Mouse (Mus musculus) fat pad, adult 2 months (tissue): Measurements from ENCODE around the gene Pycard.

Experiments used
- DNase-seq: peaks from one replicate; pipeline ENCODE4 v3.0.0-alpha.2; 2011; ENCODE audit warnings: low read depth, low spot score; ENCODE audit errors: extremely low read depth

The Pycard gene

DNA sequence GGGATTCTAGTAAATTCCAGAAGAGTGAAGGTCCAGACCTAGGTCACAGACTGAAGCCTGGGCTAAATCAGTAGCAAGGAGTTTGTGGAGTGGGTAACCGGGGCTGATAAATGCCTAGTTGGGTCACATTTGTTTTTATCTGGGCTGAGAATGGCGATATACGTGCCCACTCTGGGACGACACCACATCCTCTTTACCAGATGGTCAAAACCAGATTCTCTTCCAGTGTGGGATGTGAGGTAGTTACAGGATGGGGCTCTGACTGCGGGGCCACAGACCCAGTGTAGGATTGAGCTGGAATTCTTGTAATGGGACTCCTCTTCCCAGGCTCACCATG, 10.5 kb upstream of the Pycard start:
- no peak for DNase-seq

- DNase-seq: no peak
Observed at GRCm38 (mm10) chr7:128003688-128004087, 10.0 kb upstream of the Pycard start, which contains the start of gene Trim72. Gene Trim72, plus strand, starts transcription at chr7:128003949.

- DNase-seq: no peak
Observed at GRCm38 (mm10) chr7:128003098-128003497, 9.4 kb upstream of the Pycard start.

DNA sequence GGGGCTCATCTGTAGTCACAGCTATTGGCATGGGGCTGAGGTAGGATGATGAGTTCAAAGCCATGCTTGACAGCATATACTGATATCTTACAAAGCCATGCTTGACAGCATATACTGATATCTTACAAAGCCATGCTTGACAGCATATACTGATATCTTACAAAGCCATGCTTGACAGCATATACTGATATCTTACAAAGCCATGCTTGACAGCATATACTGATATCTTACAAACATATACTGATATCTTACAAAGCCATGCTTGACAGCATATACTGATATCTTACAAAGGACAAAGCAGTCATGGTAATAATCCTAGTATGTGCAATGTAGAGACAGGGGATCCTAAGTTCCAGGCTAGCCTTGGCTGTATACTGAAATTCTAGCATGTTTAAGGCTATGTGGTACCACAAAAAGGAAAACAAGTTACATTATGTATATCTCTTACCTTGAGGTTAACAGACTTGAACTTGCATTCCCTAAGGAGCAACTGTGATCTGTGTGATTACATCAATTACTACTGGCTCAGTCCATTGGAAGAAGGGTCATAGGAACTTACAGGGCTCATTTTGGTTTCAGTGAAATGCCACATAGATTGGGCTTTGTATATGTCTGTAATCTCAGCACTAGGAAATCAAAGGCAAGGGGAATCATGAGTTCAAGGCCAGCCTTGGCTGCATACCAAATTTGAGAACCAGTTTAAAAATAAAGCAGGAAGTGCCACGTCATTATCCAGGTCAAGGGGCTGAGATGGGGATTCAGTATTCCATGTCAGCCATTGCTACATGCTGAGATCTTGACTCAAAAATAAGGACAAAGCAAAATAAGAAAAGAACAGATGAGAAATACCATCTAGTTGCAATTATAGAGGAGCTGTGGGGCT, 6.6 kb upstream of the Pycard start:
- DNase-seq: no peak

GRCm38 (mm10) chr7:127999436-127999835, 5.8 kb upstream of the Pycard start:
- no peak for DNase-seq

- no peak for DNase-seq
Observed at GRCm38 (mm10) chr7:127992488-127993340, 953 bp downstream of the Pycard start.

DNA sequence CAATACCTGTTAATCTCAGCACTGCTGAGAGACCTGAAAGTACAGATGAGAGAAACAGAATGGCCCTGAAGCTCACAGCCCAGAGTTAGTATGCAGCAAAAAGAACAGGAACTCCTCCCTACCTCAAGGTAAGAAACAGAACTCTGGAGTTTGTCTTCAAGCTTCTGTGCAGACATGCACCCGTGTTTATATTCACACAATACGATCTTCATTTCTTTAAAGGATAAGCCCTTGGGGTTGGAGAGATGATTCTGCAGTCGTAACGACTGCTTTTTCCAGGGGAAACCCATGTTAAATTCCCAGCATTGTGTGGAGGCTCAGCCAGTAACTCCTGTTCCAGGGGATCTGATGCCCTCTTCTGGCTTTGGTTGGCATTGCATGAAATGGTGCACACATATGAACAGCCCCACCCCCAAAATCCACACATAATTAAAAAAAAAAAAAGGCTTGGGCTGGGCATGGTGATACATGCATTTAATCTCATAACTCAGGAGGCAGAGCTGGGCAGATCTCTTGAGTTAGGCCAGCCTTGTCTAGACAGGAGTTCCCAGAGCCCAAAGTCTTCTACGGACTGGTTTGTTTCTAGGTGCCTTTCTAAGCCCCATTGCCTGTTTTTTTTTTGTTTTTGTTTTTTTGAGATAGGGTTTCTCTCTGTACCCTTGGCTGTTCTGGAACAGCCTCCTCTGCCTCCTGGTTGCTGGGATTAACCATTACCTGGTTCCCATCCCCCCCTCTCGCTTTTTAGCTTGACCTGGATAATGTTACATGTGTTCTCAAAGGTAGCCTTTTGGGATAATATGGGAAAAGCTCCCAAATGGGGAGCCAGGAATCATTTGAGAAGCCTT, 1.8 kb downstream of the Pycard start:
- DNase-seq: no peak

DNA sequence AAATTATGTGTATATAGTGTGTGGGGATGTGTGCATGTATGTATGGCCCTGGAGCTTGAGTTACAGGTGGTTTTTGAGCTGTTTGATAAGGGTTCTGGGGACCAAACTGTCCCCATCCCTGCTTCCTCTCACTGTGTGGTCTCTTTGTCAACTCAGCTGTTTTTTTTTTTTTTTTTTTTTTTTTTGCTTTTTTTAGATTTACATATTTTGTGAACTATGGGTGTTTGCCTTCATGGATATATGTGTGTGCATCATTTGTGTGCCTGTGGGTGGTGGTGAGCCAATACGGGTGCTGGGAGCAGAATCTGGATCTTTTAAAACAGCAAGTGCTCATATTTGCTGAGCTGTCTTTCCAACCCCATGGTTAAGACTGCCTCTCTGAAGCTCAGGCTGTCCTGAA, 4.8 kb downstream of the Pycard start:
- no peak for DNase-seq

GRCm38 (mm10) chr7:127980606-127981005, 13.1 kb downstream of the Pycard start:
- no peak for DNase-seq

DNA sequence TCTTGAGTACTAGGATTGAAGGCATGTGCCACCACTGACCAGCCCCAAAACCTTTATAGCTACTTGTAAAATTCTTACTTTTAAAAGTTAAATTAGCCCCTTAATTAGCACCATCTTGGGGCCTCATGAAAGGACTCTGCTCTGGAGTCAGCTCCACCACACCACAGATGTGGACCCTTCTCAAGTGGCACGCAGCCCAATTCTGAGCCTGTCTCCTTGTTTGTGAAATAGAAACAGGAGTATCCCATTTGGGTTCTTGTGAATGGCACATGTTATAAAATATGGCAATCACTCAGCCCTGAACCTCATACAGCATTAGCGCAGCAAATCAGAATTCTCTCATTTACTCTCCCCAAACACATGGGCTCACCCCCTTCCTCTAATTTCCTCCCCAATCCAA, 14.8 kb downstream of the Pycard start:
- DNase-seq: no peak

GRCm38 (mm10) chr7:127974413-127974930, 19.2 kb downstream of the Pycard start:
- no peak for DNase-seq

- DNase-seq: no peak
Observed at GRCm38 (mm10) chr7:127967922-127968828, 25.5 kb downstream of the Pycard start.

DNA sequence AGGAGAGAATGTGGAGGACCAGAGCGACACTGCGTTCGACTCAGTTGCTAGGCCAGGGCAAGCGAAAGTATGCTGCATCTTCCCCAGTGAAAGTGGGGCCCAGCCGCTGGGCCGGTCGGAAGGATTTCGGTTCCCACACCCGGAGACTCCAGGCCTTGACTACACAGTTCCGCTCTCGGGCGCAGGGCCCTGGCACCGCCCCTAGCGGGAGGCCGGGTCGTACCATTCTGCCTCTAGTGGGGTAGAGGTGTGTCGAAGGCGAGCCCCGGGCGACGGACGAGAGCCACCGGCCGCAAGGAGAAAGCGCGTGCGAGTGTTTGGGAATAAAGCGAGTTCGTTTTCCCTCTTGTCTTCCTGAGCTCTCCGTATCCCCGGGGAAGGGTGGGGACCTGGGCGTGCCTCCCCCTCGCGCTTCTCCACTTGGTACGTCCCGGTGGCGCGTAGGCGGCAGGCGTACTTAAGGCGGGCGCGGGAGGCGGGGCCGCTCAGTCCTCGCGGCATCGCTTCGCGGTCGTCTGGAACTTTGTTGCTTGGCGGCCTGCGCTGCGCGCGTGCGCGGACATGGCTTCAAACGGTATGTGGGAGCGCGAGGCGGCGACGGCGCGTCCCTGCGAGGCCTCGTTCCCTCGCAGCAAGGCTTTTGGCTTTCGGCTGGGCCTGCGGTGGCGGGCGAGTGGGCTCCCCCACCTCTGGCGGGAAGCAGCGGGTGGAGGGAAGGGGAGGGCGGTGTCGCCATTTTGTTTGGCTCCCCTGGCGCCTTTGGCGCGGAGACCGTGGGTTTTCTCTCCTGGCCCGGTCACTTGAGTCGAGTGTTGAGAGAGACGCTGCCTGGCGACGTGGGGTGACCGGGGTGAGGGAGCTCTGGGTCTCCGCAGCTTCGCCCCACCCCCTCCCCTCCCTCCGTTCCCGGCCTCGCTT, 26.4 kb downstream of the Pycard start, which contains the start of gene Fus:
Gene Fus (plus strand): TSS at position 454 of the 918 bp plus-strand sequence.
- DNase-seq: no peak

GRCm38 (mm10) chr7:127966371-127966918, 27.2 kb downstream of the Pycard start:
- no peak for DNase-seq

DNA sequence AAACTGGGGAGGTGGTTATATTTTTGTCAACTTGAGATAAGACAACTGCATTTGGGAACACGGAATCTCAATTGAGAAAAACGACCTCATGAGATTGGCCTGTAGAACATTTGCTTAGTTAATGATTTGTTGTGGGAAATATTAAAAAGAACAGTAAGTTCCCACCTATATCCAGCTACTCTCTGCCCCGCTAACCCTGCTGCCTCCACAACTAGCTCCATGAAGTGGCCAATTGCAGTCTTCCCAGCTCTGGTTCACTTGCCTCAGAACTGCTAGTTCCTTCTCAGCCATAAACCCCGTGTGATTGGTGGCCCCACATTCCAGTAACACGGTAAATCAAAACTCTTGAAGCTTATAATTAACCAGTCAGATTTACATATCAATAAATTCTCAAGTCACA, 34.3 kb downstream of the Pycard start:
- DNase-seq: no peak

DNA sequence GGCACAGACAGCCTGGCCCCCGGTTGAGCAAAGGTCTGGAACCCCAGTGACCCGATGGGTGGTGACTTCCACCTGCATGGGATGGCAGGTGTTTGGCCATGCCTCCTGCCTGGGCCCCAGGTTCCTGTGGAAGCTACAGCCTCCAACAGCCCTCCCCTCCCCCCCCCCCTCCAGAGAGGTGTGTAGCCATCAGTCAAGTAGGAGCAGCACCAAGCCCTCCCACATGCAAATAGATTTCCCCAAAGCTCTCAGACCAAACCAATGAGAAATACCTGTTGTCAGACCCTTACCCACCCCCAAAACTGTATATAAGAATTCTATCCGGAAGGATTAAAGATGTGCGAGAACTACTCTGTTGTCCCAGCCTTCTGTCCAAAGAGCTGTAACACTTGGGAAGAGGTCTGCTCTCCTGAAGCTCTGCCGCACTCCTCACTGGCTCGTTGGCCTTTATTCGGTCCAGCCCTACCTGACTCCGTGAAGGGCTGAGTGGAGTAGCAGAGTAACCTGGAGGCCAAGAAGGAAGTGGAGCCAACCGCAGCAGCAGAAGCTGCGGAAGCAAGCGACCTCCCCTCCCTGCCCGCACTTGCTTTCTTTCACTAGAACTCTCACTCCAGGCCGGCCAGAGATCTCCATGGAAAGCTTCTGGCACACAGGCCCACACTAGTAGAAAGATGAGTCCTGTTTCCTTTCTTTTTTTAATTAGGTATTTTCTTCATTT, 40.6 kb downstream of the Pycard start:
- DNase-seq: no peak

DNA sequence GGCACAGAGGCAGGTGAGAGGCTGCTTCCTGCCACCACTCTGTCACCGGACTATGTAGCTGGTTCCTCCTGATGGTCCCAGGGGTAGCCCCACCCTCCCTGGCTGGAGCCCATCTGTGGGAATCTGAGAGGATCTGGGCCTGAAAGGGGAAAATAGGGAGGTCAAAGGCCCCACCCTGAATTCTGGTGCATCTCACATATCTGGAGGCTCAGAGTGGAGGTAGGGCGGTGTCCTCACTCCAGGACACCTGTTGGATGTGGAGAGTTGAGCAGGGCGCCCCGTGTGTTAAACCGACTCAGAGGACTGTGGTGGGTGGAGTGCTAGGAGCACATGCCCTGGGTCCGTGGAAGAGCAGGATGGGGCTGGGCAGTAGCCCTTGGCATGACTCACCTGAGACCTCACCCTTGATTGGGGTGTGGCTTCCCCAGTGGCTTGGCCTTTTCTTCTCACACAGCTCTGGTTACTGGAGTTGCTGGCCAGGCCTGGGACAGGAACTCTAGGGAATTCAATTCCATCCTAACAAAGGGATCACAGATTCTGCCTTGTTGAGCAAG, 47.1 kb downstream of the Pycard start, which contains the start of gene Prss36:
Gene Prss36 (minus strand): TSS at position 256 of the 554 bp plus-strand sequence.
- DNase-seq: no peak
